Mouse (Mus musculus) bone marrow macrophage, adult 2 months (primary cell): ENCODE measurements at regions not wholly inside any gene's neighbourhood (a gene's known extent, or its start where the extent isn't known, plus 50 kb on each side); places are given as distances from the start of the nearest gene placed in this dataset.

Source experiments
- CTCF ChIP-seq: IDR thresholded peaks from 2 replicates; pipeline ENCODE4 v1.5.1; 2012; ENCODE audit warnings: low read depth, mild to moderate bottlenecking, low read length, moderate library complexity
- POLR2A ChIP-seq: IDR thresholded peaks from 2 replicates; pipeline ENCODE4 v1.6.1; 2012; ENCODE audit warnings: mild to moderate bottlenecking, low read depth, low read length, borderline replicate concordance

GRCm38 (mm10) chr10:44936976-44937500, 130.0 kb upstream of the Prep start:
- TF ChIP-seq POLR2A (no peak), CTCF (no peak)
